Mouse (Mus musculus) embryonic facial prominence, embryonic 10.5 days (tissue): ENCODE data around the gene Parp8. TPM values are rescaled to one million over a fixed set of nuclear protein-coding genes. Genes with fewer than 3 reads are reported as not detected.

ENCODE experiments used
- DNase-seq: peaks from one replicate; pipeline ENCODE4 v3.0.0-alpha.2; 2017; ENCODE audit warnings: low spot score
- H3K27ac ChIP-seq: fragments of 300-500 bp; sonication (generic); replicated peaks from 2 replicates; pipeline ENCODE4 v1.5.1; 2016; ENCODE audit warnings: mild to moderate bottlenecking
- H3K27me3 ChIP-seq: fragments of 300-500 bp; sonication (generic); replicated peaks from 2 replicates; pipeline ENCODE4 v1.6.1; 2016; ENCODE audit warnings: low read depth, mild to moderate bottlenecking; ENCODE audit not compliant: poor library complexity, severe bottlenecking
- H3K36me3 ChIP-seq: fragments of 300-500 bp; sonication (generic); replicated peaks from 2 replicates; pipeline ENCODE4 v1.6.1; 2016; ENCODE audit warnings: mild to moderate bottlenecking, moderate library complexity
- H3K4me1 ChIP-seq: fragments of 300-500 bp; sonication (generic); 2 replicates; pipeline ENCODE4 v1.6.1; 2016
- H3K4me3 ChIP-seq: fragments of 300-500 bp; sonication (generic); 2 replicates; pipeline ENCODE4 v1.5.1; 2016; ENCODE audit warnings: mild to moderate bottlenecking, moderate library complexity
- H3K9me3 ChIP-seq: fragments of 300-500 bp; sonication (generic); 2 replicates; pipeline ENCODE4 v1.6.1; 2016; ENCODE audit warnings: mild to moderate bottlenecking
- WGBS: fragments of 180-500 bp; shearing (Covaris S2); methylation state at CpG from one replicate; pipeline ENCODE4 v1.1.7; 2016; 5-methylcytosine and 5-hydroxymethylcytosine counted together
- polyA plus RNA-seq: library from polyadenylated mRNA; unstranded; fragments of >200 nt; fragmentation: Nextera tagmentation; extraction: Ambion mirVana; gene quantifications from 2 replicates; pipeline ENCODE4 v1.2.1, GENCODE M21; 2016

Parp8 gene
- polyA plus RNA-seq, 1 experiment from 2014 or later, result 13.1 TPM

- peaks cover 5% of the 10 kb centered on the region for H3K36me3 ChIP-seq
- no peaks in the 10 kb centered on the region for H3K27me3 ChIP-seq
- H3K27ac ChIP-seq, result no peak overlapping the region
- DNase-seq, result no peak
- no peaks in the 10 kb centered on the region for H3K9me3 ChIP-seq
- H3K4me1 ChIP-seq, result peaks cover 7% of the 10 kb centered on the region
- no peak overlapping the region for H3K4me3 ChIP-seq
- WGBS, result 95% methylated on average over 9 of the region's 9 CpGs
Observed at GRCm38 (mm10) chr13:117008021-117009015, 17.0 kb downstream of the Parp8 start.

DNA sequence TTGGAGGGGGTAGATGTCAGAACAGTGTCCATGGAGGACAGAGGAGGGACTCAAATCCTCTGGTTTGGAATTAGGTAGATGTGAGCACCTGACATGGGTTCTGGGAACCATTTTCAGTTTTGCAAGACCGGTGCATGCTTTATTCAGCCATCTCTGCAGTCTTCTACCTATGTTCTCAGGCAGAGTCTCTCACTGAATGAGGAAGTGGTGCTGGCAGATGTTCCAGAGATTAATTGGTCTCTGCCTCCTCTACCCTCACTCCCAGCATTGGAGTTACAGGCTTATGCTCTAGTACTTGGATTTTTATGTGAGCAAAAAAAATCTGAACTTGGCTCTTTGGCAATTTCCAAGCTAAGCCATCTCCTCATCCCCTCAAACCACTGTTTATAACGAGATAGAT lies 17.8 kb downstream of the Parp8 start:
- Histone ChIP-seq H3K27ac (no peak overlapping the region), H3K27me3 (no peaks in the 10 kb centered on the region), H3K36me3 (peaks cover 3% of the 10 kb centered on the region), H3K9me3 (no peaks in the 10 kb centered on the region), H3K4me1 (peaks cover 7% of the 10 kb centered on the region), H3K4me3 (no peak overlapping the region)
- DNase-seq, result no peak
- WGBS, result 86% methylated on average over 2 of the region's 2 CpGs

- Histone ChIP-seq H3K27ac (no peak overlapping the region), H3K27me3 (no peaks in the 10 kb centered on the region), H3K4me1 (peaks cover 7% of the 10 kb centered on the region), H3K4me3 (no peak overlapping the region), H3K36me3 (no peaks in the 10 kb centered on the region), H3K9me3 (no peaks in the 10 kb centered on the region)
- no peak for DNase-seq
- 67% methylated on average over 4 of the region's 4 CpGs for WGBS
Observed at GRCm38 (mm10) chr13:117006638-117007037, 18.7 kb downstream of the Parp8 start.

GRCm38 (mm10) chr13:117000493-117000892 lies 24.8 kb downstream of the Parp8 start:
- DNase-seq, result no peak
- Histone ChIP-seq H3K36me3 (no peaks in the 10 kb centered on the region; the same call in 1 of the 2 replicates), H3K27ac (no peak overlapping the region), H3K4me3 (no peak overlapping the region), H3K4me1 (no peaks in the 10 kb centered on the region), H3K27me3 (no peaks in the 10 kb centered on the region), H3K9me3 (no peaks in the 10 kb centered on the region)
- WGBS, result 87% methylated on average over 3 of the region's 3 CpGs

GRCm38 (mm10) chr13:116991560-116991959 lies 33.8 kb downstream of the Parp8 start:
- no peak overlapping the region for H3K27ac ChIP-seq
- H3K27me3 ChIP-seq, result no peaks in the 10 kb centered on the region
- no peaks in the 10 kb centered on the region for H3K9me3 ChIP-seq
- H3K4me3 ChIP-seq, result no peak overlapping the region
- peaks cover 13% of the 10 kb centered on the region for H3K4me1 ChIP-seq
- DNase-seq, result no peak
- WGBS, result 68% methylated on average over 7 of the region's 7 CpGs
- H3K36me3 ChIP-seq, result no peaks in the 10 kb centered on the region

DNA sequence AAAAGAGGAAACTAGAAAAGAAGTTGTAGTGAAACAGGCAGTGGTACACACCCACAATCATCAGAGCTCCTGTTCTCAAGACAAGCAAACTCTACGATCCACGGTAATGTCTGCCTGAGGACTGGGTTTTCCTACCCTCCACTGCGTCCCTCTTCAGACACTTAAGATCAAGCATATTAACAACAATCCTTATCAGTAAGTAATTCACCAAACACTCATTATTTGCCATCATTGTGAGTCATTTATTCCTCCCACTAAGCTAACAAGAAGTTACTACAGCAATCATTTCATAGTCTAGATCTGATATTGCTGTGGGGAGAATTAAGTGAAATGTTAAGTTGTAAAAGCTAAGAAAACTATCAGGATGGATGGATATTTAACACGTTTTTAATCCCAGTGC lies 35.0 kb downstream of the Parp8 start:
- 88% methylated on average over 4 of the region's 4 CpGs for WGBS
- H3K36me3 ChIP-seq, result no peaks in the 10 kb centered on the region
- DNase-seq, result no peak
- H3K27ac ChIP-seq, result no peak overlapping the region
- no peak overlapping the region for H3K4me3 ChIP-seq
- H3K4me1 ChIP-seq, result peaks cover 13% of the 10 kb centered on the region
- no peaks in the 10 kb centered on the region for H3K9me3 ChIP-seq
- no peaks in the 10 kb centered on the region for H3K27me3 ChIP-seq

DNA sequence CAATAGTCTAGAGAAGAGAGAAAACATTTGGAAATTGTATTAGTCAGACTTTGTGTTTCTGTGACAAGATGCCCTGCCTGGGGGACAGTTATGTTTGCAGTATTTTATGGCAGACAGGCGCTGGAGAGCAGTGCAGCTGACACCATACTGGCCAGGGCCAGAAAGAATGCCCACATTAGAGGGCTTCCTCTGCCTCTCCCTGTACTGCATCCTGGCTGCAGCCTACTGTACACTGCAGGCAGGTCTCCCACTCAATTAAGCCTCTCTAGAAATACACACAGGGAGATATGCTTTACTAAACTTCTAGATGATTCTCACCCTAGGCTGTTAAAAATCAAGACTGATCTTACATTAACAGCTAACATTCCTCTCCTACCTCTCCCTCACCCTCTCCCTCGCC lies 36.6 kb downstream of the Parp8 start:
- DNase-seq, result no peak
- H3K4me3 ChIP-seq, result no peak overlapping the region
- H3K9me3 ChIP-seq, result no peaks in the 10 kb centered on the region
- 91% methylated on average over 2 of the region's 2 CpGs for WGBS
- H3K27me3 ChIP-seq, result no peaks in the 10 kb centered on the region
- H3K4me1 ChIP-seq, result peaks cover 13% of the 10 kb centered on the region
- H3K36me3 ChIP-seq, result no peaks in the 10 kb centered on the region
- H3K27ac ChIP-seq, result no peak overlapping the region

DNA sequence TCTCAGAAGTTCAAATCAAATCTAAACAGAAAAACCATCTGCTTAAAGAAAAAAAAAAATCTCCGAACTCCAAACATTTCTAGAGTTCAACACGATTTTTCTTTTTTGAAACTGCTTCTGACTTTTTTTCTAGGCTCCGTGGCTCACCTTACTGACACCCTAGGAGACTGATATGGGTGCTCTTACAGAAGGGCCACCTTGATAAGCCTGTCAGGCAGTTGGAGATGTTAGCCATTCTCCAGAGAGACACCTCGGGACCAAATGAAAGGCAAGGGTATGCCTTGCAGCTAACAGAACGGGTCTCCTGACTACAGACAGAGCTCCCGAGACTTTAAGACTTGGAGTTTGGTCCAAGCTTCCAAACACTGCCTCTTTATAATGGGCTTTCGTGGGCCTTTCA lies 37.1 kb downstream of the Parp8 start:
- DNase-seq, result no peak
- H3K36me3 ChIP-seq, result no peaks in the 10 kb centered on the region
- H3K27me3 ChIP-seq, result no peaks in the 10 kb centered on the region
- WGBS, result 81% methylated on average over 7 of the region's 7 CpGs
- no peak overlapping the region for H3K4me3 ChIP-seq
- H3K4me1 ChIP-seq, result peaks cover 13% of the 10 kb centered on the region
- no peak overlapping the region for H3K27ac ChIP-seq
- no peaks in the 10 kb centered on the region for H3K9me3 ChIP-seq

DNA sequence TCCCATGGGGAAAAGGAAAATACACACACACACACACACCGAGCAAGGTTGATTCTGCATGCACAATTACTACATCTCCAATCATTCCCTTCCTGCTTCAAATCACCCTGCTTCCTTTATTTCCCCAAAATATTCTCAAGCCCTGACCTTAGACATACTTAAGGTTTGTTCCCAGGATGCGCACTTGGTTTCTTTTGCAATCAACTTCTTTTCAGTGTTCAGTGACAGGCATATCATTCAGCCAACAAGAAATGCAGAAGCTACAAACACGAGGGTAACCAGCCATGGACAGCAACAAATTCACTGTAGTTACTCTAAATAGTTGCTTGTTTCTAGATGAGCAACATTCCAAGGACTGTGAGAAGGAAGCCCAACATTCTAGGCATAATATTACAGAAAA lies 38.1 kb downstream of the Parp8 start:
- DNase-seq, result no peak
- no peaks in the 10 kb centered on the region for H3K36me3 ChIP-seq
- H3K27ac ChIP-seq, result no peak overlapping the region
- no peaks in the 10 kb centered on the region for H3K27me3 ChIP-seq
- no peak overlapping the region for H3K4me3 ChIP-seq
- H3K9me3 ChIP-seq, result no peaks in the 10 kb centered on the region
- peaks cover 5% of the 10 kb centered on the region for H3K4me1 ChIP-seq
- WGBS, result 86% methylated on average over 3 of the region's 3 CpGs

DNA sequence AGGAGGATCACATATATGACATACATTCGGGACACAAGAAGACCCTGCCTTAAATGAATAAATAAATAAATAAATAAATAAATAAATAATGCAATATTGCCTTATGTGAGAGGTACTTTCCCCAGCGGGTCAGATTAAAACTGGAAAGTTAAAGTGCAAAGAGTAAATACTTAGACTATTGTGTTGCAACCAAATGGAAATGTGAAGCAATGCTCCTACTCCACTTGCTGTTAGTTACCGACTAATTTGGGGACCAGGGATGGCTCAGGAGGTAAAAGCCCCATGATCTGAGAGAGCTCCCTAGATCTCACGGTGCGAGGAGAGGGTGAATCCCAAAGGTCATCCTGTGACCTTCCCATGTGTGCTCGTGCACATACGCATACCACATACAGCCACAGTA lies 38.7 kb downstream of the Parp8 start:
- no peaks in the 10 kb centered on the region for H3K9me3 ChIP-seq
- DNase-seq, result no peak
- WGBS, result 89% methylated on average over 7 of the region's 7 CpGs
- H3K4me1 ChIP-seq, result peaks cover 3% of the 10 kb centered on the region
- no peak overlapping the region for H3K4me3 ChIP-seq
- H3K27me3 ChIP-seq, result no peaks in the 10 kb centered on the region
- H3K36me3 ChIP-seq, result no peaks in the 10 kb centered on the region
- H3K27ac ChIP-seq, result no peak overlapping the region

GRCm38 (mm10) chr13:116974081-116974860 lies 51.1 kb downstream of the Parp8 start:
- peaks cover 13% of the 10 kb centered on the region for H3K4me1 ChIP-seq
- no peak overlapping the region for H3K27ac ChIP-seq
- no peak overlapping the region for H3K4me3 ChIP-seq
- 76% methylated on average over 7 of the region's 7 CpGs for WGBS
- no peaks in the 10 kb centered on the region for H3K9me3 ChIP-seq
- H3K27me3 ChIP-seq, result no peaks in the 10 kb centered on the region
- DNase-seq, result no peak
- no peaks in the 10 kb centered on the region for H3K36me3 ChIP-seq

- Histone ChIP-seq H3K4me3 (no peak overlapping the region), H3K4me1 (peaks cover 13% of the 10 kb centered on the region)
- 75% methylated on average over 7 of the region's 7 CpGs for WGBS
Observed at GRCm38 (mm10) chr13:116973491-116973890, 51.8 kb downstream of the Parp8 start.

More at GRCm38 (mm10) chr13:116973491-116973890, 51.8 kb downstream of the Parp8 start:
- H3K36me3 ChIP-seq, result no peaks in the 10 kb centered on the region
- no peak for DNase-seq
- no peaks in the 10 kb centered on the region for H3K9me3 ChIP-seq
- H3K27ac ChIP-seq, result no peak overlapping the region
- H3K27me3 ChIP-seq, result no peaks in the 10 kb centered on the region
